Mouse (Mus musculus) G1E (cell line): Measurements from ENCODE around the gene Notch2.

Source experiments
- CTCF ChIP-seq: IDR thresholded peaks from 2 replicates; pipeline ENCODE4 v1.5.1; 2012; ENCODE audit warnings: low read depth, low read length, inconsistent platforms, mixed read lengths
- POLR2AphosphoS5 ChIP-seq: IDR thresholded peaks from 2 replicates; pipeline ENCODE4 v1.6.1; 2012; ENCODE audit warnings: low read depth, low read length, inconsistent platforms; ENCODE audit not compliant: insufficient replicate concordance

DNA sequence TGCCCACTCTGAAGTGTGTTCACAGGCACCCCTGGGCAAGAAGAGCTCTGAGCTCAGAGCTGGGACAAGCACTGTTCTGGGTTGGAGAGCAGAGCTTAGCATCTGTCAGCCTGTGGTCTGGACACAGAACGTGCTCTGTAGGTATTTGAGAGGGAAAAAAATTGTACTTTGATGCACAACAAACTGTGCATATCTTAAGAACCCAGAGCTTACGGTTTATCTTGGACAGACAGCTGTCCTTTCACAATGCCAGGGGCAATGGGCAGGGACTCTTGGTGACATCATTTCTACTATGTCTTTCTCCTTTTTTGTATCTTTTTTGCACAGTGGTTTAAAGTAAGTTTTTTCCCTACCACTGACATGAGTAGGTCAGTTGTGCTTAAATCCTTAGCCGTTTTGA, 68.9 kb downstream of the Notch2 start:
- no peak for TF ChIP-seq CTCF
- no peak for TF ChIP-seq POLR2AphosphoS5
